Mouse (Mus musculus) stomach, embryonic 15.5 days (tissue): ENCODE measurements around the gene Eif2b5. TPM values are rescaled to one million over a fixed set of nuclear protein-coding genes. Genes with fewer than 3 reads are reported as not detected.

Source experiments
- ATAC-seq: fragments of 200-750 bp; cut with Nextera tagmentation; 2 replicates; pipeline ENCODE4 v1.8.0; 2017; ENCODE audit warnings: low read depth, moderate number of reproducible peaks, moderate TSS enrichment; ENCODE audit not compliant: insufficient read depth, low FRiP score
- H3K27ac ChIP-seq: fragments of 300-500 bp; sonication (generic); 2 replicates; pipeline ENCODE4 v1.5.1; 2015; ENCODE audit warnings: mild to moderate bottlenecking, inconsistent platforms
- H3K27me3 ChIP-seq: fragments of 300-500 bp; sonication (generic); replicated peaks from 2 replicates; pipeline ENCODE4 v1.6.1; 2015; ENCODE audit warnings: inconsistent platforms
- H3K36me3 ChIP-seq: fragments of 300-500 bp; sonication (generic); 2 replicates; pipeline ENCODE4 v1.6.1; 2015; ENCODE audit warnings: inconsistent platforms
- H3K4me1 ChIP-seq: fragments of 300-500 bp; sonication (generic); 2 replicates; pipeline ENCODE4 v1.6.1; 2015; ENCODE audit warnings: inconsistent platforms
- H3K4me2 ChIP-seq: fragments of 300-500 bp; sonication (generic); 2 replicates; pipeline ENCODE4 v1.6.1; 2015; ENCODE audit warnings: mild to moderate bottlenecking, inconsistent platforms
- H3K4me3 ChIP-seq: fragments of 300-500 bp; sonication (generic); replicated peaks from 2 replicates; pipeline ENCODE4 v1.5.1; 2015; ENCODE audit warnings: inconsistent platforms
- H3K9ac ChIP-seq: fragments of 300-500 bp; sonication (generic); 2 replicates; pipeline ENCODE4 v1.6.1; 2015; ENCODE audit warnings: inconsistent platforms
- H3K9me3 ChIP-seq: fragments of 300-500 bp; sonication (generic); 2 replicates; pipeline ENCODE4 v1.6.1; 2016; ENCODE audit warnings: inconsistent platforms
- WGBS: fragments of 180-500 bp; shearing (Covaris S2); methylation state at CpG from one replicate; pipeline ENCODE4 v1.1.7; 2015; 5-methylcytosine and 5-hydroxymethylcytosine counted together
- polyA plus RNA-seq: library from polyadenylated mRNA; unstranded; fragments of >200 nt; fragmentation: Nextera tagmentation; extraction: Ambion mirVana; gene quantifications from 2 replicates; pipeline ENCODE4 v1.2.1, GENCODE M21; 2015

The Eif2b5 gene
- polyA plus RNA-seq, 1 experiment from 2014 or later, result 90.2 TPM

DNA sequence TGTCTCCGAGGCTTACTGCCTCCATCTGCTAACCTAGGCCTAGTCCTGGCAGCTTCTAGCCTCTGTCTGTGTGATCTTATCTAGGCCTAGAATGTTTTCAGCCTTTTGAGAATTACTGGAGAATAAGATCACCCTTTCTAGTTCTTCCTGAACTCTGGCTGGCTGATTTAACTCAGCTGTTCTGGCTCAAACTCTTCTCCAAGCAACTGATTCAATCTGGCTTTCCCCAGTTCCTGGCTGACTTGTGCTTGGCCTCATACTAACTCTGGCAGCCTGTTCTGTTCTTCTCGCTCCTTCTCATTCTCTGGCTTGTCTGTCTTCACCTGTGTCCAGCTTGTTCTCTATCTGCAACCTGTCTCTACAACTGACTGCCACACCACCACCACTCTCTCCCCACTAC, 7.3 kb upstream of the Eif2b5 start:
- no peak overlapping the region for H3K9ac ChIP-seq
- H3K36me3 ChIP-seq, result no peaks in the 10 kb centered on the region
- no peak for ATAC-seq
- H3K4me1 ChIP-seq, result no peaks in the 10 kb centered on the region
- H3K27me3 ChIP-seq, result no peaks in the 10 kb centered on the region
- H3K4me2 ChIP-seq, result no peak overlapping the region
- 61% methylated on average over 2 of the region's 2 CpGs for WGBS
- H3K9me3 ChIP-seq, result no peaks in the 10 kb centered on the region
- H3K27ac ChIP-seq, result no peak overlapping the region
- H3K4me3 ChIP-seq, result no peak overlapping the region

DNA sequence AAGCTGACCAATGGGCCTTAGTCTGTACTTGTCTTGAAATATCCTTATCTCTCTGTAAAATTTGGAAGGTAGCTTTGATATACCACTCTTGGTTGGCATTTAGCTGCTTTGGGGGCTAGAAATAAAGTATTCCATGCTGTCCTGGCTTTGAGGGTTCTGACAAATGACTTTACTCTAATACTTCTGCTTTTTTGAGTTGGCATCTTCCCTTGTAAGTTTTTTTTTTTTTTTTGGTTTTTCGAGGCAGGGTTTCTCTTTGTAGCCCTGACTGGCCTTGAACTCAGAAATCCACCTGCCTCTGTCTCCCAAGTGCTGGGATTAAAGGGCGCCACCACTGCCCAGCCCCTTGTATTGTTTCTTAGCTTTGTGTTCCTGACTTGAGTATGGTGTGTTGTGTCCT, 5.2 kb upstream of the Eif2b5 start:
- Histone ChIP-seq H3K9me3 (no peaks in the 10 kb centered on the region), H3K4me1 (no peaks in the 10 kb centered on the region), H3K9ac (no peak overlapping the region), H3K27ac (no peak overlapping the region), H3K4me3 (no peak overlapping the region), H3K36me3 (no peaks in the 10 kb centered on the region), H3K4me2 (no peak overlapping the region), H3K27me3 (no peaks in the 10 kb centered on the region)
- no peak for ATAC-seq
- WGBS, result 62% methylated on average over 2 of the region's 2 CpGs

DNA sequence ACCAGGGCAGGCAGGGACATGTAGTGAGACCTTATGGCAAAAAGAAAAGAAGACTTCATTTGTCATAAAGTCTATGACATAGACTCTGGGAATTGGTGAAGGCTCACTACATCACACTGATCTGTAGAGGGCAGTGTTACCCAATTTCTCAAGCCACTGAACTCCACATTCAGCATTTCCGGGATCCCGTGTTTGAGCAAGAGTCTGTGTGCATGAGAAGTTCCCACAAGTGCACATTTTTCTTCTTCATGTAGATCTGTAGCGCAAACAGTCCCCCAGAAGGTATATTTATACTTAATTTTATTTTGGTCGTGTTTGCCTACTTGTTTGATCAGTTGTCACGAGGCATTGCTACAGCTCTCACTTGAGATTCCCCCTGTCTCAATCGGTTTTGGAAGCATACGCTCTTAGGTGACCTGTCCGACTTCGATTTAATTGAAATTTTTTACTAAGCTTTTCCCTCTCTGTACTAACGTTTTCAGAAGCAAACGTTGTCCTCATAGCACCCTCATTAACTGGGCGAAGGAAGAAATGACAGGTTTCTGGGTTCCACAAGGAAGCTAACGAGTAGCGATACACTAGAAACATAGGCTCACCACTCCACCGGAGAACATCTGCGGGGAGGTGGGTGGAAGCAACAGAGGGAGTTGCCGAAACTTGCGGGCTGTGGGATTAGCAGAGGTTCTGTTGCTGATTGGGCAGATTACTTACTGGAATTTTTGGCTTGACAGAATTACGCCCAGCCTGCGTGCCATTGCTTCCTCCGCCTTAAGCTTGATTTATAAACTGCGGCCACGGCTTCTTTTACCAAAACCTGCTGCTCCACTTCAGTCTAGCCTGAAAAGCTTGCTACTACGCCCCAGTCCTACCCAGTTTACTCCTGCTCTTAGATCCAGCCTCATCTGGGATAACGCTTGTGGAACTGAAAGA, 1.7 kb upstream of the Eif2b5 start:
- Histone ChIP-seq H3K4me3 (peak overlapping the region; percentile 35), H3K4me2 (peak overlapping the region; percentile 61), H3K27ac (peak overlapping the region; percentile 59), H3K27me3 (no peaks in the 10 kb centered on the region), H3K4me1 (peaks cover 8% of the 10 kb centered on the region; the same call in 1 of the 2 replicates), H3K9me3 (no peaks in the 10 kb centered on the region), H3K36me3 (peaks cover 13% of the 10 kb centered on the region), H3K9ac (peak overlapping the region; percentile 9; the same call in 1 of the 2 replicates)
- 17% methylated on average over 25 of the region's 25 CpGs for WGBS
- 0 out of 2 replicates have a peak, but pooled peaks have one; percentile 20 for ATAC-seq

DNA sequence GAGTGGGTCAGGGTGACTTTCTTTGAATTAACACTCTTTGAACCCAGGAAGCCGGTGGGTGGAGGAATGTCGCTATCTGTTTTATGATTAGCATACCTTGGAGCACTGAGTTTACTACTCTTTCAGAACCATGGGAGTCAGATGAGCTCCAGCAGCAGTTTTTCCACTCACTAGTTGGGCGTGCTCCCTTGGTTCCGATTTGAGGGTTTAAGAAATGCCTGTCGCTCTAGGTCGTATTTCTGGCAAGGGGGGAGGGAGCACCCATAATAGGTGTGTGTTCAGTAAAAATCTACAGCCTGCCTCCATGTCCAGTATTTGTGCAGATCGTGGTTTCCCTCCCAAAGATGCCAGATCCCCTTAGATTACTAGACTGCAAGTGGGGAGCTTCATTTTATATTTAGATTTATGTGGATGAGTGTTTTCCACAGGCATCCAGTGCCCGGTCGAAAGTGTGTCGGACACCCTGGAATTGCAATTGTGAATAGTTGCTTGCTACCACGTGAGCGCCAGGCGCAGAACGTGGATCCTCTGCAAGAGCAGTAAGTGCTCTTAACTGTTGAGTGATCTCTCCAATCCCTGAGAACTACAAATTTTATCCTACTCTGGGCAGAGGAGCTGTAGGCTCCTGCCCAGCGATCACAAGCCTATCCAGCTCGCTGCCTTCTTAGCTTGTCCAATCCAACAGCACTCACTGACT, 489 bp upstream of the Eif2b5 start:
- WGBS, result 11% methylated on average over 16 of the region's 16 CpGs
- H3K9ac ChIP-seq, result 0 out of 2 replicates have a peak overlapping the region, but pooled peaks have one; percentile 17
- H3K4me3 ChIP-seq, result peak overlapping the region; percentile 99
- no peaks in the 10 kb centered on the region for H3K27me3 ChIP-seq
- H3K9me3 ChIP-seq, result no peaks in the 10 kb centered on the region
- peak overlapping the region; percentile 81 for H3K4me2 ChIP-seq
- peak overlapping the region; percentile 70 for H3K27ac ChIP-seq
- peaks cover 8% of the 10 kb centered on the region; the same call in 1 of the 2 replicates for H3K4me1 ChIP-seq
- no peak for ATAC-seq
- peaks cover 25% of the 10 kb centered on the region for H3K36me3 ChIP-seq

DNA sequence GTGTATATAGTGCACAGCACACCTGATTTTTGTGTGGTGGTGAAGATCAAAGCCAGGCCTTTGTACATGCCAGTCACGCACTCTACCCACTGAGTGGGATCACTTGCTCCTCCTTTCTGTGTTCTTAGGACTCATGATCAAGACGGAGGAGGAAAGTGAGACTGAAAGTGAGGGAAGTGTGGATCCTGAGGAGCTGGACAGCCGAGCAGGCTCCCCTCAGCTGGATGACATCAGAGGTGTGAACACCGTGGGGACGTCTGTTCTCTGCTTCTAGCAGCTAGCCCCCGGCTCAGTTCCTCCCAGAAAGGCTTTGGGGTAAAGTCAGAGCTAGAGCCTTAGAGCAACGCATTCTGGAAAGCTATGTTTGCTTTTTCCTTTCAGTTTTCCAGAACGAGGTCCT, 7.4 kb downstream of the Eif2b5 start:
- 83% methylated on average over 8 of the region's 8 CpGs for WGBS
- Histone ChIP-seq H3K4me1 (no peaks in the 10 kb centered on the region), H3K36me3 (peaks cover 85% of the 10 kb centered on the region), H3K9ac (no peak overlapping the region), H3K9me3 (no peaks in the 10 kb centered on the region), H3K27me3 (no peaks in the 10 kb centered on the region), H3K4me3 (no peak overlapping the region), H3K27ac (no peak overlapping the region), H3K4me2 (no peak overlapping the region)
- no peak for ATAC-seq

DNA sequence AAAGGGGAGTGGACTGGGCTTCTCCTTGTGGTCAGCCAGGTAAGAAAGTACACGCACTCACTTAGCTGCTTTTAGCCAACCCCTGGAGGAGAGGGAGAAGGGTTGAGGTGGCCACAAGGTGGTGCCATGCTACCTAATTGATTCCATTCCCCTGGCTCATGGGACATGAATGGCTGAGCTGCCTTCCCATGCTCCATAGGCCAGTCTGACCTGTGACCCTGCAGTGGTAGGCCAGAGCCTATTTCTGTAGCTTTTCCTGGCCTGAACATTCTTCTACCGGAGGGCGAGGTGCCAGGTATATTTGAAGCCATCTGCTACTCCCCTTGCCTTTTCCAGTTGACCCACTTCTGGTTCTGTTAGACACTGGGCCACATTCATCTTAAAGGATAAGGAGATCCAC, 10.7 kb downstream of the Eif2b5 start:
- H3K4me1 ChIP-seq, result no peaks in the 10 kb centered on the region
- H3K36me3 ChIP-seq, result peaks cover 65% of the 10 kb centered on the region
- H3K27me3 ChIP-seq, result no peaks in the 10 kb centered on the region
- peak; percentile 58; the same call in 1 of the 2 replicates for ATAC-seq
- no peak overlapping the region for H3K4me2 ChIP-seq
- 74% methylated on average over 3 of the region's 3 CpGs for WGBS
- no peaks in the 10 kb centered on the region for H3K9me3 ChIP-seq
- H3K9ac ChIP-seq, result no peak overlapping the region
- H3K4me3 ChIP-seq, result no peak overlapping the region
- no peak overlapping the region for H3K27ac ChIP-seq

DNA sequence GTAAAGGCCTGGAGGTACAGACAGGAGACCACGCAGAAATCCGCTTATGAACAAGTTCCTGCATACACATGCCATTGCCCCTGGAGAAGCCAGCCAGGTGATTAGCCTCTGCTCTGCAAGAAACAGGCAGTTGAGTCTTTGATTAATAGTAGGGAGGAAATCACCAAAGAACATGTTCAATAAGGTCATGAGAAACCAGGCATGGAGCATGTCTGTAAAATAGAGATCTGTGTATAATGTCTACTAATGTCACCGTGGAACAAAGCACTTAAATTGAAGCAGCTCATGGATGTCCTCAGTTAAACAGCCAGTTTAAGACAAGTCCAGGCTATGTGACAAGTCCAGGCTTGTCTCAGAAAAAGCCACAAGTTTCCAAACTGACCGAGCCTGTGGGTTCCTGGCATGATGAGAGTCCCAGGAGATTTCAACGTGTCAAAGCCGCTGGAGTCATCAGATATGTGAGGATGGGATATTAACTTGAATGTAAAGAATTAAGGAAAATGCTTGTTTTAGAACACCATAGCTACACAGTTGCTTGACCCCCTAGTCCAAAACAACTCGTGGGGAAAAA, 12.7 kb downstream of the Eif2b5 start:
- Histone ChIP-seq H3K27me3 (no peaks in the 10 kb centered on the region), H3K9ac (no peak overlapping the region), H3K4me2 (no peak overlapping the region), H3K27ac (no peak overlapping the region), H3K9me3 (no peaks in the 10 kb centered on the region), H3K4me3 (no peak overlapping the region), H3K4me1 (no peaks in the 10 kb centered on the region), H3K36me3 (peaks cover 48% of the 10 kb centered on the region)
- WGBS, result 84% methylated on average over 7 of the region's 7 CpGs
- ATAC-seq, result no peak

DNA sequence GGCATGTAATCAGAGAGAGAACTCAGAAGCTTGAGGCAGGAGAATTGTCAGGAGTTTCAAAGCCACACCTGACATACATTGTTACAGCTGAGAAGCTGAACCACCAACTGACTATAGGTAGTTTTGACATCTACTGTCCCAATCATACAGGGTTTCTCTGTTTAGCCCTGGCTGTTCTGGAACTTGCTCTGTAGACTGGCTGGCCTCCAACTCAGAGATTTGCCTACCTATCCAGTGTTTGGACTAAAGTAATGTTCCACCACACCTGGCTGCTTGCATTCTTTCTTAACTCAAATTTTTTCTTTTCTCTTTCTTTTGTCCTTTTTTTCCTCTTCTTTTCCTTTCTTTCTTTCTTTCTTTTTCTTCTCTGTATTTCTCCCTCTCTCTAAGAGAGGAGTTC, 17.4 kb downstream of the Eif2b5 start:
- peak overlapping the region; percentile 95 for H3K27ac ChIP-seq
- peaks cover 6% of the 10 kb centered on the region for H3K36me3 ChIP-seq
- no peaks in the 10 kb centered on the region for H3K27me3 ChIP-seq
- ATAC-seq, result no peak
- peak overlapping the region; percentile 83 for H3K4me2 ChIP-seq
- no peaks in the 10 kb centered on the region for H3K9me3 ChIP-seq
- peak overlapping the region; percentile 99 for H3K4me3 ChIP-seq
- H3K9ac ChIP-seq, result peak overlapping the region; percentile 60; the same call in 1 of the 2 replicates
- H3K4me1 ChIP-seq, result peaks cover 11% of the 10 kb centered on the region; the same call in 1 of the 2 replicates

DNA sequence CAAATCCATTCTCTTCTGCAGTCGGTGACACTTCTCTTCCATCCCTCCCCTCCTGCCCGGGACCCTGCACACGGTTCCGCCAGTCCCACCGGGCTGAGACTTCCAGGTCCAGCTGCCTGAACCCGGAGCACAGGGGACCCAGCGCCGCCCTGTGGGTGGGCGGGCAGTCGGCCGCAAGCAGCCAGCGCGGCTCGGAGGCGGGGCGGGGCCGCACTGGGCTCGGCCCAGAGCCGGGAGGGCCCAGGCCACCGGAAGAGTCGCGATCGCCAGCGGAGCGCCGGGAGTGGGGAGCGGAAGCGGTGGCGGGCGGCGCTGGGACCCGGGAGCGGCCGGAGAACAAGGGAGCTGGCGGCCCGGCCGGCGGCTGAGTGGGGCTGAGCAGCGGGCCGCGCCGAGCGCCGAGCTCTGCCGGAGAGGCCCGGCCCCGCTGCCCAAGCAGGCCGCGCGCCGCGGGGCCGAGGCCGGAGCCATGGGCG, 18.1 kb downstream of the Eif2b5 start, which contains the start of gene Dvl3:
TSS of gene Dvl3 (plus strand) at position 257 of the 476 bp plus-strand sequence.
- under 1% methylated on average over 51 of the region's 55 CpGs for WGBS
- Histone ChIP-seq H3K27ac (peak within 1 kb of the TSS; percentile 95), H3K4me2 (peak within 1 kb of the TSS; percentile 83), H3K9me3 (no peaks in the 10 kb centered on the region), H3K4me3 (peak within 1 kb of the TSS; percentile 99), H3K36me3 (peaks cover 3% of the 10 kb centered on the region; the same call in 1 of the 2 replicates), H3K4me1 (peaks cover 11% of the 10 kb centered on the region; the same call in 1 of the 2 replicates), H3K9ac (peak within 1 kb of the TSS; percentile 99), H3K27me3 (no peaks in the 10 kb centered on the region)
- peak; percentile 97 for ATAC-seq

DNA sequence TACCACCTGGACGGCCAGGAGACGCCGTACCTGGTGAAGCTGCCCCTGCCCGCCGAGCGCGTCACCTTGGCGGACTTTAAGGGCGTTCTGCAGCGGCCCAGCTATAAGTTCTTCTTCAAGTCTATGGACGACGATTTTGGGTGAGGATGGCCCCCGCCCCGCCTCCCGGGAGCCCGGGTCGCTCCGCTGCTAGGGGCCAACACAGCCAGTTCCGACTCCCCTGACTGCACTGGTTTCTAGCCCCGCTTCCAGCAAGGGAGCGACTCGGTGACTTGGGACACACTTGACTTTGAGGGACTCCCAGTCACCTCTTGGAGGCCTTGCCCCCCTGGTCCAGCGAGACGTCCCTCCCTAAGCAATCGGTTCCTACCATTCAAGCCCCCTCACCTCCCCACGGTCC, 18.6 kb downstream of the Eif2b5 start:
- no peak; the same call in 1 of the 2 replicates for ATAC-seq

DNA sequence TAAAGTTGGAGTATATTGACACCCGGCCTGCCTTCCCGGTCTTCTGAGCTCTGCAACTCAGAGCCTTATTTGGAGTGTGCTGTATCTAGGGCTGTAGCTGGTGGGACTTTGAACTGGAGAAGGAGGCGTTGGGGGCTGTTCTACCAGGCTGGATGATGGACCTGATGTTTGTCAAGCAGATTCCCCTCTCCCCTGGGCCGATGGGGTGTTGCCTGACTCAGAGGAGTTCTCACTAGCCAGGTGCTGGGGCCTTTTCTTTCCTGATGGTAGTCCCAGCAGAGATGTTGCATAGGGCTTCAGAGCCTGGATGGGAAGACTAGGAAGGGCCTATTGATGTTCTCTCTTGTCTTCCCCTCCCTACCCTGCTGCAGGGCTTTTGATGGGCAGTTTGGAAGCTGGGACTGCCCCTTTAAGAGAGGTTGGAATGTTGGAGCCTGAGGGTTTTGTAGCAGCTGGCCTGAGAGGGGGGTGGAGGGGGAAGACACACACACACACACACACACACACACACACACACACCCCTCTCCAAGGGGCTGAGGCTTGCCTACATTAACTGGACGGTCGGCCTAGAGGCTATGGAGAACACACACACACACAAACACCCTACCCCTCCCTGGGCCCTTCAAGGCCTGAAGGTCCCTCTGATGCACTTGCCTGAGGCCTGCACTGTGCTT, 19.2 kb downstream of the Eif2b5 start:
- WGBS, result 2% methylated on average over 6 of the region's 6 CpGs
- peak overlapping the region; percentile 83 for H3K4me2 ChIP-seq
- H3K36me3 ChIP-seq, result peaks cover 8% of the 10 kb centered on the region; the same call in 1 of the 2 replicates
- H3K27me3 ChIP-seq, result no peaks in the 10 kb centered on the region
- no peaks in the 10 kb centered on the region for H3K9me3 ChIP-seq
- peak overlapping the region; percentile 99 for H3K9ac ChIP-seq
- H3K4me1 ChIP-seq, result peaks cover 11% of the 10 kb centered on the region; the same call in 1 of the 2 replicates
- peak overlapping the region; percentile 95 for H3K27ac ChIP-seq
- ATAC-seq, result peak; percentile 24
- H3K4me3 ChIP-seq, result peak overlapping the region; percentile 99

More for the DNA sequence above, 18.6 kb downstream of the Eif2b5 start:
- Histone ChIP-seq H3K27ac (peak overlapping the region; percentile 95), H3K9ac (peak overlapping the region; percentile 99), H3K4me2 (peak overlapping the region; percentile 83), H3K4me3 (peak overlapping the region; percentile 99), H3K9me3 (no peaks in the 10 kb centered on the region), H3K36me3 (peaks cover 7% of the 10 kb centered on the region; the same call in 1 of the 2 replicates), H3K4me1 (peaks cover 11% of the 10 kb centered on the region; the same call in 1 of the 2 replicates), H3K27me3 (no peaks in the 10 kb centered on the region)
- 0% methylated on average over 26 of the region's 26 CpGs for WGBS
